Mouse (Mus musculus): ENCODE measurements around the gene Prps1l3. TPM values are rescaled to one million over a fixed set of nuclear protein-coding genes. Genes with fewer than 3 reads are reported as not detected.
A peak's percentile ranks its signal among the peaks of the same experiment; 100 is the strongest.
"Not testable (repeated sequence)": the region's sequence is repeated elsewhere in the genome, so short reads cannot be mapped to it uniquely, and the experiment has no call there.

Prps1l3 gene
- polyA plus RNA-seq, 1 experiment from 2014 or later, result 87.5 TPM

DNA sequence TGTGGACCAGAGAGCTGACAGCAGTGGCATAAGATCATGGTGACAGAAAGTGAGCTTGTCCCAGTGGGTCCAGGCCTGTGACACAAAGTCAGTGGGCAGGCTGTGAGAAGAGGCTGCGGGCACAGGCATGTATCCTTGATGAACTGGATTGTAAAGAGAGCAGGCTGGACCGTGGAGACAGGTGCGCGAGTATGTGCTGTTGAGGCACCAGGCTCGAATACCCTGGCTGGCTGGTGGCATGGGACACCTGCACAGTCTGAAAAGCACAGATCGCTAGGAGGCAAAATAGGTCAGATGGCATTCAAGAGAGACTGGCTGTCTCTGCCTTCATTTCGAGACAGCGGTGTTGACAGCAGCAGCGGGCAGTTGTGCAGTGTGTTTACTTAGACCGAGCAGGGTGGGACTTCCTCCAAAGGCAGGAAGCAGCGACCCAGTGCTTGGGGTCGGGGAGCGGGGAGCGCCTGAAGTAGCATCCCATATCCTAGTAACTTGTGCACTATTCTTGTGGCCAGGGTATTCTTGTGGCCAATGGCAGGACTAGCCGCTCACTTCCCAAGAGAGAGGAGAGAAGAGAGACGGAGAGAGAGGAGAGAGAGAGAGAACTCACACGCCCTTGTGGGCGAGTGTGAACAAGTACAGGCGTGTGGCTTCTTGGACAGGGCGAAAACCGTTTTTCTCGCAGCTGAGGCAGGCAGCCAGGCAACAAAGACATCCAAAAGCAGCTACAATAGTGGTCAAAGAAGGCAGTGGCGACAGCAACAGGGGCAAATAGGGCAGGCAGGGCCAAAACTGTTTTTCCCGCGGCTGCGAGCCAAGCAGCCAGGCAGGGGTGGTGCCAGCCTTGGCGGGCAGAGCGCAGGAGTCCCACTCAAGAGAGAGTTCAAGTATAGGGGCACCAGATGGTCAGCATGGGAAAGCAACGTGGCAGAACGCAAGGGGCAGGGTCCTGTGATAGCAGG is 18.6 kb upstream of the Prps1l3 start:
- Histone ChIP-seq H3K4me3 (ENCODE audit: low read depth, low read length) (peak overlapping the region; percentile 46), H3K36me3 (ENCODE audit: insufficient read depth) (no peaks in the 10 kb centered on the region), H3K4me1 (ENCODE audit: insufficient read depth) (no peaks in the 10 kb centered on the region), H3K27ac (ENCODE audit: low read depth) (no peak overlapping the region), H3K4me2 (peak overlapping the region; percentile 91), H3K9me3 (ENCODE audit: low read depth, low read length) (no peaks in the 10 kb centered on the region), H3K27me3 (ENCODE audit: insufficient read depth, low read length) (no peaks in the 10 kb centered on the region), H3K9ac (peak overlapping the region; percentile 60)
- 6% methylated on average over 30 of the region's 30 CpGs for WGBS
- peak; percentile 83 for ATAC-seq (ENCODE audit: insufficient read depth)
- DNase-seq, result peak; percentile 61
- TF ChIP-seq CTCF (IDR thresholded peaks at IDR 0.05; ENCODE audit: low read depth), result no peak

DNA sequence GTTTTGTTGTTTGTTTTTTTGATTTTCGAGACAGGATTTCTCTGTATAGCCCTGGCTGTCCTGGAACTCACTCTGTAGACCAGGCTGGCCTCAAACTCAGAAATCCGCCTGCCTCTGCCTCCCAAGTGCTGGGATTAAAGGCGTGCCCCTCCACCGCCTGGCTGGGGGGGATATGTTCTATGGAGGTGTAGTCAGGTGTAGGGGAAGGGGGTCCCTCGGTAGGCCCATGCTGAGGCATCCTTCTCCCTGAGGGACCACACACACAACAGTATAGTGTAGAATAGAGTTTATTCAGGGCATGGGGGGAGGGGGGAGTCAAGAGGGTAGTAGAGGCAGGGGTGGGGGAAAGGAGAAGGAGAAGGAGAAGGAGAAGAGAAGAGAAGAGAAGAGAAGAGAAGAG is 17.7 kb upstream of the Prps1l3 start:
- H3K4me2 ChIP-seq, result not testable (repeated sequence)

DNA sequence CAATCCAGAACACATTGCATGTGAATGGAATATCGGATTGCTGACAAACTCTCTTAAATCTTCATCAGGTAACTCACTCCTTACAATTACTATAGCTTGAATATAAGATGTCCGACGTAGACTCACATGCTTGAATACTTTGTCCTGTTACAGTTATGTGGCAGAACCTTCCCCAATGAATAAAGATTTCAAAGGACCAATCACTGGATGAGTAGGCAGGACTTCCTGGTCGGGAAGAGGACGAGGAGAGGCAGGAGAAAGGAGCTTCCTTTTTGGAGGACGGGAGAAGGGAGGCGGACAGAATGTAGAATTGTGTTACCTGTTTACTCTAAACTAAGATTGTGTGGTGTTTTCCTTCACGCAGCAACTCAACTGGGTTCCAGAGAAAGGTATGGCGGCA is 3.8 kb upstream of the Prps1l3 start:
- no peak overlapping the region for H3K9ac ChIP-seq
- 85% methylated on average over 9 of the region's 9 CpGs for WGBS
- H3K4me3 ChIP-seq (ENCODE audit: low read depth, low read length), result no peak overlapping the region
- ATAC-seq (ENCODE audit: insufficient read depth), result no peak
- H3K4me1 ChIP-seq (ENCODE audit: insufficient read depth), result peaks cover under 1% of the 10 kb centered on the region; the same call in 1 of the 2 replicates
- no peak overlapping the region for H3K4me2 ChIP-seq
- no peaks in the 10 kb centered on the region for H3K36me3 ChIP-seq (ENCODE audit: insufficient read depth)
- H3K27me3 ChIP-seq (ENCODE audit: insufficient read depth, low read length), result no peaks in the 10 kb centered on the region
- no peak for DNase-seq
- no peaks in the 10 kb centered on the region for H3K9me3 ChIP-seq (ENCODE audit: low read depth, low read length)
- TF ChIP-seq CTCF (IDR thresholded peaks at IDR 0.05; ENCODE audit: low read depth), result no peak
- H3K27ac ChIP-seq (ENCODE audit: low read depth), result no peak overlapping the region

More for the DNA sequence above, 17.7 kb upstream of the Prps1l3 start:
- ATAC-seq (ENCODE audit: insufficient read depth), result peak; percentile 42; the same call in 1 of the 2 replicates
- not testable (repeated sequence) for H3K36me3 ChIP-seq (ENCODE audit: insufficient read depth); H3K4me3 ChIP-seq (ENCODE audit: low read depth, low read length); H3K27me3 ChIP-seq (ENCODE audit: insufficient read depth, low read length); H3K4me1 ChIP-seq (ENCODE audit: insufficient read depth); H3K27ac ChIP-seq (ENCODE audit: low read depth); H3K9me3 ChIP-seq (ENCODE audit: low read depth, low read length); DNase-seq; H3K9ac ChIP-seq
- WGBS, result 81% methylated on average over 5 of the region's 5 CpGs

DNA sequence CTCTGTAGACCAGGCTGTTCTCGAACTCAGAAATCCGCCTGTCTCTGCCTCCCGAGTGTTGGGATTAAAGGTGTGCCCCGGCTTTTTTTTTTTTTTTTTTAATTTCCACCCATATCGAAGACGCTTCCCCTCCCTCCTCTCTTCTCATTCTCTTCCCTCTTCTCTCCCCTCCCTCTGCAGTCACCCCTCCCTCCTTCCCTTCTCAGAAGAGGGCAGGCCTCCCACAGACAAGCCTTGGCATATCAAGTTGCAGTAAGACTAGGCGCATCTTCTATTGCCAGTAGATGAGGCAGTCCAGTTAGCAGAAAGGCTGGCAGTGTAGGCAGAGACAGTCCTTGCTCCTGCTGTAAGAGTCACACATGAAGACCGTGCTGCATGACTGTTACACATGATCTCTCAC is 2.4 kb upstream of the Prps1l3 start:
- H3K9me3 ChIP-seq (ENCODE audit: low read depth, low read length), result no peaks in the 10 kb centered on the region
- WGBS, result 77% methylated on average over 4 of the region's 8 CpGs
- no peak for ATAC-seq (ENCODE audit: insufficient read depth)

DNA sequence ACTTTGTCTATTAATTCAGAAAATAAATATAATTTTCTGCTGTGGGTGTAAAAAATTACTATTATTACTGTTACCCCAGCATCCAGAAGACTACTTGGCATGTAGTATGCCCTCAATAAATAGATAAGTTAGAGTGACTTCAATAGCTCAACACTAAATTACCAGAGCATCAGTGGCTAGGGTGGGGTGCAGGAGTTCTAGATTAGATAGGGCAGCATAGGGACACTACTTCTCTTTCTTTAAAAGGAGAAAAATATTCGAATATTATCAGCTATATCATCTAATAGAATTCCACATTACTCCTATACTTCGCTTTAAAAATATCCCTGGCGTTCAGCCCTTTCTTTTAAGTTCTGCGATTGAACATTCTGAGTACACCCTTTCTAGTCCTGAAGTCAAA is 509 bp upstream of the Prps1l3 start:
- no peak for TF ChIP-seq CTCF (IDR thresholded peaks at IDR 0.05; ENCODE audit: low read depth)
- Histone ChIP-seq H3K27me3 (ENCODE audit: insufficient read depth, low read length) (no peaks in the 10 kb centered on the region), H3K9me3 (ENCODE audit: low read depth, low read length) (no peaks in the 10 kb centered on the region), H3K9ac (peak overlapping the region; percentile 52; the same call in 1 of the 2 replicates), H3K4me1 (ENCODE audit: insufficient read depth) (peaks cover 6% of the 10 kb centered on the region; the same call in 1 of the 2 replicates), H3K4me3 (ENCODE audit: low read depth, low read length) (peak overlapping the region; percentile 71), H3K4me2 (peak overlapping the region; percentile 67), H3K36me3 (ENCODE audit: insufficient read depth) (no peaks in the 10 kb centered on the region), H3K27ac (ENCODE audit: low read depth) (peak overlapping the region; percentile 81)
- peak; percentile 9; the same call in 1 of the 2 replicates for ATAC-seq (ENCODE audit: insufficient read depth)
- 24% methylated on average over 4 of the region's 4 CpGs for whole genome bisulfite sequencing
- DNase-seq, result no peak

More for the DNA sequence above, 2.4 kb upstream of the Prps1l3 start:
- TF ChIP-seq CTCF (IDR thresholded peaks at IDR 0.05; ENCODE audit: low read depth), result no peak
- Histone ChIP-seq H3K27me3 (ENCODE audit: insufficient read depth, low read length) (no peaks in the 10 kb centered on the region), H3K9ac (no peak overlapping the region), H3K27ac (ENCODE audit: low read depth) (no peak overlapping the region), H3K4me1 (ENCODE audit: insufficient read depth) (peaks cover 6% of the 10 kb centered on the region; the same call in 1 of the 2 replicates), H3K4me3 (ENCODE audit: low read depth, low read length) (no peak overlapping the region), H3K36me3 (ENCODE audit: insufficient read depth) (no peaks in the 10 kb centered on the region), H3K4me2 (no peak overlapping the region)
- no peak for DNase-seq

DNA sequence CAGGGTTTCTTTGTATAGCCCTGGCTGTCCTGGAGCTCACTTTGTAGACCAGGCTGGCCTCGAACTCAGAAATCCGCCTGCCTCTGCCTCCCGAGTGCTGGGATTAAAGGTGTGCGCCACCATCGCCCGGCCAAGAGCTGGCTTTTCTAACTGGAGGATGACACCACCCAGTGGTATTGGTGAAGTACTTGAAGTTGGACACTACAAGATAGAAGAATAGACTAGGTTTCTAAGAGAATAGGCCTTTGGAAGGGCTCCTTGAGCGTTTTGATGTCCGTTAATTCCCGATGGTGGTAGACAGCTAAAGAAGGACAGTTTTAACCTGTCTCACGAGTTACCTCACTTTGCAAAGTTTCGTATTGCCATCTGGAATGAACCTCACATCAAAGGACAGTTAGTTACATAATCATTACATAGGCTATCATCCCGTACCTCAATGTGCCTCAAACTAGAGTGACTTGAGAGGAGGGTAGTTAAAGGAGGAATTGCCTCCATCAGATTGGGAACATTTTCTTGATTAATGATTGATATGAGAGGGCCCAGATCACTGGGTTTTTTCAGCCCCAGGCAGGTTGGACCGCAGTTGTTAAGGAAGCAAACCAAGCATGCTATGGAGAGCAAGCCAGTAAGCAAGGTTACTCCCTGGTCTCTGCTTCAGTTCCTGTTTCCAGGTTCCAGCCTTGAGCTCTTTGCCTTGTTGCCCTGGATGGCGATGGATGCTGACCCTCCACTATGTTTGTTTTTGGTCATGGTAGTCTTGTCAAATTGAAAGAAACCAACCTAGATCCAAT is 1.1 kb downstream of the Prps1l3 start:
- H3K4me3 ChIP-seq (ENCODE audit: low read depth, low read length), result peak overlapping the region; percentile 71
- no peaks in the 10 kb centered on the region for H3K9me3 ChIP-seq (ENCODE audit: low read depth, low read length)
- peak overlapping the region; percentile 67 for H3K4me2 ChIP-seq
- ATAC-seq (ENCODE audit: insufficient read depth) (no peak), DNase-seq (peak; percentile 50)
- H3K36me3 ChIP-seq (ENCODE audit: insufficient read depth), result 0 out of 2 replicates have a peak, but pooled peaks cover 3% of the 10 kb centered on the region
- TF ChIP-seq CTCF (IDR thresholded peaks at IDR 0.05; ENCODE audit: low read depth), result peak; percentile 19; the same call in 1 of the 2 replicates
- no peak overlapping the region; the same call in 1 of the 2 replicates for H3K27ac ChIP-seq (ENCODE audit: low read depth)
- H3K27me3 ChIP-seq (ENCODE audit: insufficient read depth, low read length), result no peaks in the 10 kb centered on the region
- 63% methylated on average over 14 of the region's 14 CpGs for WGBS
- H3K9ac ChIP-seq, result peak overlapping the region; percentile 76
- peaks cover 6% of the 10 kb centered on the region; the same call in 1 of the 2 replicates for H3K4me1 ChIP-seq (ENCODE audit: insufficient read depth)
